Mouse (Mus musculus) hematopoietic multipotent progenitor cell, adult 10-12 weeks (in vitro differentiated cells): ENCODE results near the gene Dhrs1. TPM values are rescaled to one million over a fixed set of nuclear protein-coding genes. Genes with fewer than 3 reads are reported as not detected.

Experiments used
- polyA plus RNA-seq: library from polyadenylated mRNA; stranded (reverse); fragments of >175 nt; gene quantifications from 2 replicates; pipeline ENCODE4 v1.2.3, GENCODE M21; 2012; ENCODE audit warnings: low replicate concordance

The Dhrs1 gene
- polyA plus RNA-seq, result 8.3 and 9.9 TPM in 2 replicates

GRCm38 (mm10) chr14:55745180-55745860 is at the start of gene Dhrs1, which contains the start of gene Nop9:
Gene Dhrs1 (minus strand): TSS chr14:55745690.
Gene Nop9 (plus strand): TSS chr14:55745693.

GRCm38 (mm10) chr14:55788256-55789050 is 43.0 kb upstream of the Dhrs1 start, which contains the start of gene Ripk3:
Gene Ripk3 (minus strand): TSS chr14:55788865.

GRCm38 (mm10) chr14:55783958-55784235 is 38.4 kb upstream of the Dhrs1 start, which contains the start of gene Adcy4:
Gene Adcy4 (minus strand): TSS chr14:55784095.

GRCm38 (mm10) chr14:55765696-55766095 is 20.2 kb upstream of the Dhrs1 start, which contains the start of gene Ltb4r1:
Gene Ltb4r1 (plus strand): TSS chr14:55765962.

GRCm38 (mm10) chr14:55761163-55761562 is 15.7 kb upstream of the Dhrs1 start, which contains the start of gene Ltb4r2:
Gene Ltb4r2 (plus strand): TSS chr14:55761428.

GRCm38 (mm10) chr14:55758363-55758784 is 12.9 kb upstream of the Dhrs1 start, which contains the start of gene Cideb:
Gene Cideb (minus strand): TSS chr14:55758458.

GRCm38 (mm10) chr14:55721700-55722437 is 23.6 kb downstream of the Dhrs1 start, which contains the start of gene Rabggta:
Gene Rabggta (minus strand): TSS chr14:55722263.

GRCm38 (mm10) chr14:55713729-55714122 is 31.8 kb downstream of the Dhrs1 start, which contains the start of gene Tgm1:
Gene Tgm1 (minus strand): TSS chr14:55713926.

Other genes starting within 250 kb of the Dhrs1 start
- not detected in 2 replicates for gene Cpne6, start 235.2 kb downstream of the Dhrs1 start, polyA plus RNA-seq
- gene Nrl, start 220.7 kb downstream of the Dhrs1 start, polyA plus RNA-seq, result not detected in 2 replicates
- gene Pck2, start 205.4 kb downstream of the Dhrs1 start, polyA plus RNA-seq, result 40.5 and 60.9 TPM in 2 replicates
- gene Dcaf11, start 185.7 kb downstream of the Dhrs1 start, polyA plus RNA-seq, result 66.7 and 69.0 TPM in 2 replicates
- gene A730061H03Rik, start 185.3 kb downstream of the Dhrs1 start, polyA plus RNA-seq, result 2.0 TPM in 1 of 2 replicates, not detected in the other
- 0.33 TPM in 1 of 2 replicates, not detected in the other for gene Fitm1, start 170.1 kb downstream of the Dhrs1 start, polyA plus RNA-seq
- gene Psme1, start 167.6 kb downstream of the Dhrs1 start, polyA plus RNA-seq, result 226 and 353 TPM in 2 replicates
- 10.0 and 14.4 TPM in 2 replicates for gene Emc9, start 160.4 kb downstream of the Dhrs1 start, polyA plus RNA-seq
- 65.8 and 135 TPM in 2 replicates for gene Psme2, start 154.6 kb downstream of the Dhrs1 start, polyA plus RNA-seq
- gene Rnf31, start 154.0 kb downstream of the Dhrs1 start, polyA plus RNA-seq, result 46.9 and 59.8 TPM in 2 replicates
- gene Irf9, start 142.1 kb downstream of the Dhrs1 start, polyA plus RNA-seq, result 35.4 and 179 TPM in 2 replicates
- gene Rec8, start 127.7 kb downstream of the Dhrs1 start, polyA plus RNA-seq, result 0.49 and 0.84 TPM in 2 replicates
- 14.0 and 57.8 TPM in 2 replicates for gene Ipo4, start 109.7 kb downstream of the Dhrs1 start, polyA plus RNA-seq
- 3.7 TPM in 1 of 2 replicates, not detected in the other for gene Gm49378, start 107.8 kb downstream of the Dhrs1 start, polyA plus RNA-seq
- gene Tm9sf1, start 101.9 kb downstream of the Dhrs1 start, polyA plus RNA-seq, result 14.0 and 32.8 TPM in 2 replicates
- gene Tssk4, start 95.5 kb downstream of the Dhrs1 start, polyA plus RNA-seq, result 0.45 and 0.48 TPM in 2 replicates
- gene Mdp1, start 85.2 kb downstream of the Dhrs1 start, polyA plus RNA-seq, result 18.5 and 23.8 TPM in 2 replicates
- gene Gmpr2, start 73.7 kb downstream of the Dhrs1 start, polyA plus RNA-seq, result 5.9 and 22.3 TPM in 2 replicates
- 36.9 and 68.6 TPM in 2 replicates for gene Nedd8, start 73.6 kb downstream of the Dhrs1 start, polyA plus RNA-seq
- gene Tinf2, start 63.9 kb downstream of the Dhrs1 start, polyA plus RNA-seq, result 48.2 and 59.6 TPM in 2 replicates
- 13.8 and 16.6 TPM in 2 replicates for gene Tgm1, start 31.8 kb downstream of the Dhrs1 start, polyA plus RNA-seq
- gene Rabggta, start 23.4 kb downstream of the Dhrs1 start, polyA plus RNA-seq, result 27.4 and 45.7 TPM in 2 replicates
- gene Nop9, start within 50 bp of the Dhrs1 start, polyA plus RNA-seq, result 16.1 and 20.1 TPM in 2 replicates
- 0.11 and 0.15 TPM in 2 replicates for gene Cideb, start 12.8 kb upstream of the Dhrs1 start, polyA plus RNA-seq
- 0.13 and 0.56 TPM in 2 replicates for gene Ltb4r2, start 15.7 kb upstream of the Dhrs1 start, polyA plus RNA-seq
- 4.6 and 38.8 TPM in 2 replicates for gene Ltb4r1, start 20.3 kb upstream of the Dhrs1 start, polyA plus RNA-seq
- 0.45 and 1.2 TPM in 2 replicates for gene Adcy4, start 38.4 kb upstream of the Dhrs1 start, polyA plus RNA-seq
- 43.4 and 85.4 TPM in 2 replicates for gene Ripk3, start 43.2 kb upstream of the Dhrs1 start, polyA plus RNA-seq
- 0.08 and 0.16 TPM in 2 replicates for gene Nfatc4, start 77.5 kb upstream of the Dhrs1 start, polyA plus RNA-seq
- 0.58 and 0.74 TPM in 2 replicates for gene Nynrin, start 108.3 kb upstream of the Dhrs1 start, polyA plus RNA-seq
- gene Cbln3, start 138.7 kb upstream of the Dhrs1 start, polyA plus RNA-seq, result 0.03 and 0.25 TPM in 2 replicates
- gene Khnyn, start 139.3 kb upstream of the Dhrs1 start, polyA plus RNA-seq, result 32.4 and 55.4 TPM in 2 replicates
- gene Sdr39u1, start 154.6 kb upstream of the Dhrs1 start, polyA plus RNA-seq, result 13.1 and 24.5 TPM in 2 replicates
- 0.73 and 2.0 TPM in 2 replicates for gene Cma1, start 199.0 kb upstream of the Dhrs1 start, polyA plus RNA-seq
- not detected in 2 replicates for gene Cma2, start 205.3 kb upstream of the Dhrs1 start, polyA plus RNA-seq